Mouse (Mus musculus) hindlimb bud, embryonic 11.5 days (tissue): ENCODE measurements around the gene Nos2.

Experiments
- DNase-seq: peaks from one replicate; pipeline ENCODE4 v3.0.0-alpha.2; 2012; ENCODE audit warnings: low read depth, low spot score; ENCODE audit errors: extremely low spot score

Gene Nos2

DNA sequence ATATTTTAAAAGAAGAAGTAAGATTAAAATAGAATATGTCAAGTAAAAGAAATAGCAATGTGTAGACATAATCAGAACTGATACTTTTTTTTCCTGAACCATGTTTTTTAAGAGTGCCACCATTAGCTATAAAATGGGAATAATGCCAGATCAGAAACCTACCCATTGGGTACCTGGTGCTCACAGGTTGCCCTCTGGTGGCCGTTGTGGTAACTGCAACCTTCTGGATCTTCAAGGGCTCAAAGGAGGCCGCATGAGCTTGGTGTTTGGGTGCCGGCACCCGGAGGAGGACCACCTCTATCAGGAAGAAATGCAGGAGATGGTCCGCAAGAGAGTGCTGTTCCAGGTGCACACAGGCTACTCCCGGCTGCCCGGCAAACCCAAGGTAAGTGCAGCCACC, 35.7 kb downstream of the Nos2 start:
- peak; percentile 46 for DNase-seq

DNA sequence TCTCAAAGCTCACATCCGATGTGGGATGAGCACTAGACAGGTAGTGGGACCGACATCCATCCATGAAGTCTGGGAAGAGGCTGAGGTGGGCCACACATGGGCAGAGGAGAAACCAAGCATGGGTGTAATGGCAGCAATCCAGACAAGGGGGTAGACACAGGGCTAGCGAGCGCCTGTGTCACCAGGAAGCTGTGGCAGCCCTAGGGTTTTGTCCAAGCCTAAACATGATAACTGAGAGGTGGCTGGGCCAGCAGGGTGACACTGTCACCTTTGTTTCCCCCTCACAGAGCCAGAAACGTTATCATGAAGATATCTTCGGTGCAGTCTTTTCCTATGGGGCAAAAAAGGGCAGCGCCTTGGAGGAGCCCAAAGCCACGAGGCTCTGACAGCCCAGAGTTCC, 38.8 kb downstream of the Nos2 start:
- DNase-seq, result no peak

DNA sequence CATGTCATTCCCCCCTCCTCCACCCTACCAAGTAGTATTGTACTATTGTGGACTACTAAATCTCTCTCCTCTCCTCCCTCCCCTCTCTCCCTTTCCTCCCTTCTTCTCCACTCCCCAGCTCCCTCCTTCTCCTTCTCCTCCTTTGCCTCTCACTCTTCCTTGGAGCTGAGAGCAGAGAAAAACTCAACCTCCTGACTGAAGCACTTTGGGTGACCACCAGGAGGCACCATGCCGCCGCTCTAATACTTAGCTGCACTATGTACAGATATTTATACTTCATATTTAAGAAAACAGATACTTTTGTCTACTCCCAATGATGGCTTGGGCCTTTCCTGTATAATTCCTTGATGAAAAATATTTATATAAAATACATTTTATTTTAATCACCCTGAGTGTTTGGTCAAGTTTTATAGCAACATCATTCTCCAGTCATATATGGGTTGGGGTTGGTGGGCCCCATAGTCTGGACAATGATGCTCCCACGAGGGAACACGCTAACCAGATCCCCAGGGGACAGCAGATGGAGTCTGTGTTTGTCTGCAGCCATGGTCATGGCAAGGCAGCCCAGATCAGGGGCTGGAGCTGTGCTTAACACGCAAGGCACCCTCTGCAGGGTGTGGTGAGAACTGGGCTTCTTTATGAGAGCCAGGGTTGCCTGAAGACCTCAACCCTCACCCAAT, 39.4 kb downstream of the Nos2 start:
- no peak for DNase-seq

DNA sequence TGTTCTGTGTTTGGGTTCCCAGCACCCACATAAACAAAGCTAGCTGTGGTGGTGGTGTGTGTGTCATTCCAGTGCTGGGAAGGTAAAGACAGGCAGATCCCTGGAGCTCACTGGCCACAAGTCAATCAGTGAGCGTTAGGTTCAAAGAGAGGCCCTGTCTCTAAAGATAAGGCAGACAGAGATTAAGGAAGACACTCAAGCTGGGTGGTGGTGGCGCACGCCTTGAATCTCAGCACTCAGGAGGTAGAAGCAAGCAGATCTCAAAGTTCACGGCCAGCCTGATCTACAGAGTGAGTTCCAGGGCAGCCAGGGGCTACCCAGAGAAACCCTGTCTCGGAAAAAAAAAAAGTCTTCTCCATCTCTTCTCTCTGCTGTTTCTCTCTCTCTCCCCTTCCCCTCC, 40.6 kb downstream of the Nos2 start:
- no peak for DNase-seq

DNA sequence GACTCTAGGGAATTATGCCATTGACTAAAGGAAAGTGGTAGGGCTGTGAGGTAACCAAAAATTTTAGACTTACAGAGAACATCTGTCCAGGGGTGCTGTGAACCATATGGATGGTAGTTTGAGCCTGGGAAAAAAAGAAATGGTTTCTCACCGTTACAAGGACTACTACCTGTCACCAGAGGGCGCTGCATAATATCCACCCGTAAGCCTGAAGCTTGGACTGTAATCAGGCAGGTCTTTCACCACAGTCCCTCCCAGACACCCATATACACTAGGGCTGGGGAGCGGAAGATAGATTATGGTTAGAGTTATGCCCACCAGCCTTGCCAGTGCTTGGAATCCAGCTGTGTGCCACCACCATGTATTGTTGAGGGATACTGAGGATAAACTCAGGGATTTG, 46.8 kb downstream of the Nos2 start:
- DNase-seq, result peak; percentile 18

DNA sequence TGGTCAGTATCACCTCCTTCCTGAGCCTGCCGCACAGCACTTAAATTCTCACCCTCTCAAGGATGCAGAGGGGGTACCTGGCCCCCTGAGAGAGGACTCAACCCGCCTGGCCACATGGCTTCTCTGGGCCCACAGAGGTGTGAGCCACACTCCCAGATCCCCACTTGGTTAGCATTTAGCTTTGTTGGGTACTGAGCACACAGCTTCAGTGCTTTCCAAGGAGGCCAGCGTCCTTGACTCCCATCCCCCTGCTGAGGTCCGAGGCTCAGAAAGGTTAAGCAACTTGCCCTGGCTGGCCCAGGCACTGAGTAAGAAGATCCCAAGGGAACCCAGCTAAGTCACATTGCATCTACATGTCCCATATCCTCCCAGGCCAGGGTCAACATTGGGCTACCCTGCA, 47.5 kb downstream of the Nos2 start:
- no peak for DNase-seq

DNA sequence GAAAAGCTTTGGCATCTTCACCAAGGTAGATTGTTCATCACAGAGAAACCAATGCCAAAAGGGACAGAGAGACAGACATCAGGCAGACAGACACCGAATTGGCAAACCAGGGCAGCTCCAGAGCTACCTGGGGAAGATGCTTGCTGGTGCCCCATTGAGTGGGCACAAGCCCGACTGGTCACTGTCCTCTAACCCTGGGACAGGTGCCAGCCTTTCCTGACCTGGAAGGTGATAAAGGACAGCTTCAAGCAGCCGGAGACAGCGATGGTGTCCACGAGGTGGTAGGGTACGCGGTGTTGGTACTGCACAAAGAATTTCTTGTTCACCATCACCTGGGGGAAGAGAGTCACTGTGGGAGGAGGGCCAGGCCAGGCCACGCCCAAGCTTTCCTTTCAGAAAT, 50.5 kb downstream of the Nos2 start:
- DNase-seq, result no peak

DNA sequence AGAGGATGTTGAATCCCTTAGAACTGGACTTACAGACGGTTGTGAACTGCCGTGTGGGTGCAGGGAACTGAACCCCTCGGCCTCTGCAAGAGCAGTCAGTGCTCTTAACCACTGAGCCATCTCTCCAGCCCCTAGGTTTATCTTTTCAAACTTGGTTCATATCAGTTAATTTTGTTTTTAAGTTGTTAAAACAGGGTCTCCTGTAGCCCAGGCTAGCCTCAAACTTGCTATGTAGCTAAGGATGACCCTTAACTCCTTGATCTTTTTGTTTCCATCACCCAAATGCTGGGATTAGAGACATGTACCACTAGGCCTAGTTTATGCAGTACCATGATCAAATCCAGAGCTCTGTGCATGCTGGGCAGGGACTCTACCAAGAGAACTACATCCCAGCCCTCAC, 51.2 kb downstream of the Nos2 start:
- no peak for DNase-seq

DNA sequence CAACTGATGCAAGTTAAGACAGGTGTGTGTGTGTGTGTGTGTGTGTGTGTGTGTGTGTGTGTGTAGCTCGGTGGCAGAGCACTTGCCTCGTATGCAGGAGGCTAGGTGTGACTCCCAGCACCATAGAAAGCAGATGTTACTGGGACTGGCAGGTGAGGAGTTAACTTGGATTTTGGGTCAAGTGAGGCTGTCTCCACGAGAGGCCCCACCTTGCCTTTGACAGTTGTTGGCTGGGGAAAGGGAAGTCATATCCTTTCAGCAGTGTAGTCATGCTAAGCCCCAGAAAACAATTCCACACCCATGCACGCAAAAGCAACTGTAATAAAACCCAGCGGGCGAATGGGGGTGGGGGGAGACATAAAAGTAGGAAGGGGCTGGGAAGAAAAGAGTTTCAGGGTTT, 51.7 kb downstream of the Nos2 start:
- DNase-seq, result no peak

DNA sequence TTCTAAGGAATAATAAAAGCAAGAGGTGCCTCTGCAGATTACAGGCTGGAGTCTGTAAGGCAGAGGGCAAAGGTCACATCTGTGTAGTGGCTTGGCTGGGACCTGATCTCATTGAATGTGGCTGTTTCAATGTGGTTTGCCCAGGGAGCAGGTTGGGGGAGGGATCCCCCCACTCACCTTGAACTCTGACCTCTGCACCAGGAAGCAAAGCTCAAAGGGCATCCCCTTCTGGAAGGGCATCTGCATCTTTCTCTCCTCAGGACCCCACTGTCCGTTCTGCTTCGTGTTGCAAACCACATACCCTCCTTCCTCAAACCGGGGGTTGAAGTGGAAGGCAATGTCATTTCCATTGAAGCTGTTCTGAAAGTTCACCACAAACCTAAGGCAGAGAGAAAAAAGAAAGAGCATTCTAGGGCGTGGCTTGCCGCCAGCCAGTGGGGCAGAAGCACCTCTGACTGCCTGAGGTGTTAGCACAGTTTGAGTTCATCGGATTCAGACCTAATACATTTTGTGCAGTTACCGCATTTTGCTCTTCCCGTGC, 52.3 kb downstream of the Nos2 start:
- no peak for DNase-seq

DNA sequence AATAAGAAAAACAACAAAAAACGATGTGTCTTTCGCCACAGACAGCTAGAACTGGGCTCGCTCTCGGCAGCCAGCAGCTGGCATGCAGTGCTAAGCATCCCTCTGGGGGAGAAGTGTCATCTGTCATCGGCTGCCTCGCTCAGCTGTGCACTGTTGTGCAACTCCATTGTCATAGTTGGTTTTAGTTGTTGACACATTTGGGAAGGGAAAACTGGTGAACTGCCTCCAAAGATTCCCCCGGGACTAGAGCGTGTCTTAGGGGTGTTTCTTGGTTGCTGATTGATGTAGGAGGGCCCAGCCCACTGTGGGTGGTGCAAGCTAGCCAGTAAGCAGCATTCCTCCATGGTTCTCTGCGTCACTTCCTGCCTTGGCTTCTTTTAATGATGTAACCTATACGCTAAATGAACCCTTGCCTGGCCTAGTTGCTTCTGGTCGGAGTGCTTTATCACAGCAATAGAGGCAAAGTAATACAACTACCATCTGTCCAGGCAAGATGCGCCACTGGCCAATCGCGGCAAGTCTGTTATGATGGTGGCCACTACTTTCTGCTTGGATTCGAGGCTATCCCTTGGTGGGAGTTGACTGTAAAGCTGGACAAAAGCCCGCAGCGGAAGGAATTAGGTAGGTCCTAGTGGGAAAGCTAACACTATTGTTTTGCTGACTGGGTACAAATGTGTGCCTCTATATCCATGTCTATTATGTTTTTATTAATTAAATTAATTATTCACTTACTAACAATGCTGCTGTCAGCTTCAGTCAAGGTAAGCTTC, 53.0 kb downstream of the Nos2 start:
- DNase-seq, result no peak

DNA sequence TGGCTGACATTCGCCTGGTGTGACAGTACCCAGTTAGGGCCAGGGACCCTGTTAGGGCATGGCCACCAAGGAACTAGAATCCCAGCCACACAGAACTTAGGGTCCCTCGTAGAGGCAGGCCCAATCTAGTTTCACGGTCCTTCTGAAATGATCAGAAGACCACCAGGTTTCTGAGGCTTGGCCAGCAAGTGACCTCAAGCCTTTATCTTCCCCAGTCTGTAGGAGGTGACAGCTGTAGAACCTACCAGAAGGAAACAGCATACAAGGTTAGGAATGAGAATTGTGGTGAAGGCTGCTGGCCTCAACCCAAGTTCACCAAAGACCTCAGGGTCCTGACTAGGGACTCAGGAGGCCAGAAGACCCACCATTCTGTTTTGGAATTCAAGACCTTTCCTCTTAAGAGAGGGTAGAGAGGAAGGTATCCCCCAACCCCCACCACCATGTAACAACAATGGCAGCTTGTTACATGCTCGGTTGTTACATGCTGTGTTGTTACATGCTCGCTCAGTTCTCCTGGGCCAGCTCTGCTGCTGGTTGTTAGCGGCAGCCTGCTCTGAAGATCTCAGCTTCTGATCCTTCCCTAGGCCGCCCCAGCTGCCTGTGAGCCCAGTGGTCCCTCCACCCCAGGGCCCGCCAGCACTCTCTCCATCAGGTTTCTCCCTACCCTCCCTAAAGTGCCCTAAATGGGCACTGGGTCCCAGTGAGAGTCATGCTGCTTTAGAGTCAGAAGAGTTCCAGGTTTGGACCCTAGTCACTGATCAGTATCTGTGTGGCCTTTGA, 56.3 kb downstream of the Nos2 start:
- DNase-seq, result no peak

DNA sequence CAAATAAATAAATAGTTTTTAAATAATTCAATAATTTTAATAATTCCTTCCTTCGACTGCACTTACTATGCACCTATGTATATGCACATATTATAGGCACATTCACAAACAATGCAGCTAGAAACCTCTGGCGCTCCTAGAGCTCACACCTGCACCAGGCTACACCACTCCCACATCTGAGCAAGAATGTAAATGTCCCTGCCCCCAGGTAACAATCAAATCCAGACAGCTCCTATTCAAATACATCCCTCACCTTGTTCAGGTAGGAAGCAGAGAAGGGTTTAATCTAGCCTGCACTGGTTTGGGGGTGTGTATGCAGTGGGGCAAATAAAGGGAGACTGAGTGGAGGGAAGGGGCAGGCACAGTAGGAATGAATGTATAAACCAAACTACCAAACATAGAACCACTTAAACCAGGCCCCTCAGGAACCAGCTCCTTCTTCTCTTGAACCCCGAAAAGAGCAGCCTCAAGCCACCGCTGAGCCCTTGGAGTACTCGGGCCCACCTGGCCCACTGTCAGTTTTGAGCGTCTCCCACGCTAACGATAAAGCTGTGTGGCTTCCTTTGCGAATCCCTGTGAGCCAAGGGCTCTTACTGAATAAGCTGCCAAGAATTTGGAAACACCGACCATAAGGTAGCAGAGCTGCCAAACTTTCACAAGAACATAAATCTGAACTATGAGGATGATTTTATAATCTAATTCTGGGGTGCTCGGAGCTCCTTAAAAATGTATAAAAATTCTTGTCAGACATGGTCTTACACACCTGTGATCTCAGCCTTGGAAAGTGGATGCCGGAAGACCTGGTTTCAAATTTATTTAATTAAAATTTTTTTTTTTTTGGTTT, 57.8 kb downstream of the Nos2 start:
- DNase-seq, result no peak

DNA sequence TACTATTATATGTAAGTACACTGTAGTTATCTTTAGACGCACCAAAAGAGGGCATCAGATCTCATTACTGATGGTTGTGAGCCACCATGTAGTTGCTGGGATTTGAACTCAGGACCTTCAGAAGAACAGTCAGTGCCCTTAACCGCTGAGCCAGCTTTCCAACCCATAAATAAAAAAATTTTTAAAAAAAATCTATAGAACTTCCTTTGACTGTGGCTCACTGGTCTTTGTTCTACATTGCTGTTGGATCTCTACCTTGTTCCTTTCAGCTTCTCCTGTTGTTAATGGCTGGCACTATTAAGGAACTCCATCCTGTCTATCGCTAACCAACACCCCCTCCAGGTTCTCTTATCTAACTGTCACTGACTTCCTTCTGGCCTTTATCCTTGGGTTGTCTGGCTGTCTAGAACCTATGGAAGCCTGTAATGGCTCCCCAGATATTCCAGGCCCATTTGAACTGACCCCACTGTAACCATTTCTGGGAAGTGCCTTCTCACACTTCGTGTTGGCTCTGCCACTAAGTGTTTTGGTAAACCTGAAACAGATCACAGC, 59.6 kb downstream of the Nos2 start:
- DNase-seq, result no peak

DNA sequence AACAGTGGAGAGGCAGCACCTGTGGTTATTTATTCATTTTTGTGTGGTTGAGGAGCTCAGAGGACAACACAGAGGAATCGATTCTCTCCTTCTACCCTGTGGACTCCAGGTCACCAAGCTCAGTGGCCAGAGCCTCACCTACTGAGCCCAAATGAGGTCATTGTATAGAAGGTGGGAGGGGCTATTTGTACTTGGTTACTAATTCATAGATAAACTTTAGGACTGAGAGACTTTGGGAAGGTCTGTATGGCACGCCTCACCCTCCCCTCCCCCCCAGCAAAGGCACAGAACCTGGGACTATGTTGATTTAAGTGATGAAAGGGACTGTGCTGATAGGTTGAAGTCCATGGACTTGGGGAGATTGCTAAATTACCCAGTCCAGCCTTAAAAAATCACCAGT, 61.5 kb downstream of the Nos2 start:
- no peak for DNase-seq

DNA sequence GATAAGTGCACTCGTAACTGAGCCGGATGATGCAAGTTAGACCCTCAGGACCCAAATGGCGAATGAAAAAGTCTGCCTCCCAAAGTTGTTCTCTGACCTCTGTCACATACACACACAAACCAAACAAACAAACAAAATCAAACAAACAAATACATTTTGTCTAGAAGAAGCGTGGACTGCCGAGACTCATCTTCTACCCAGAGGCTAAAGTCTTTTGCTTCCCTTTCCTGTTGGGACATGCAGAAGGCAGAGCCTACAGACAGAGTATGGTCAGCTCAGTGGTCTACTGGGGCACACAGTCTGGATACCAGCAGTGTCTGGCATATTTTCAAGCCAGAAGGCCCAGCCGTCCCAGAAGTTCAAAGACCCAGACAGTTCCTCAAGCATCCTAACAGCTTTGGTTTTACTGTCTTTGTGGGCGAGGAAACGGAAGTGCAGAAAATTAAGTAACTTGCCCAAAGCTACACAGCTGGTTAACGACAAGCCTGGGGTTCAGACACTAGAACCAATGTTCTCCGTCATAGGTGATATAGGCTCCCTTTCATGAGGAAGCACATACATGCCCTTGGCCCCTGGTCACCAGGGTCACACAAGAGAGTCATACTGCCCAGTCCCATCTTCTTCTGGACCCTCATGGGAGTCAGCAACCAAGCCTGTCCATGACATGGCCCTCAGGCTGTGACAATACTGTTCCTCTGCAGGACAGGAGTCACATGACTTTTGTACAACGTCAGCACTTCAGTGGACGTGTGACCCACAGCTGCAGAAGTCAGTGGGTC, 62.1 kb downstream of the Nos2 start:
- DNase-seq, result no peak

DNA sequence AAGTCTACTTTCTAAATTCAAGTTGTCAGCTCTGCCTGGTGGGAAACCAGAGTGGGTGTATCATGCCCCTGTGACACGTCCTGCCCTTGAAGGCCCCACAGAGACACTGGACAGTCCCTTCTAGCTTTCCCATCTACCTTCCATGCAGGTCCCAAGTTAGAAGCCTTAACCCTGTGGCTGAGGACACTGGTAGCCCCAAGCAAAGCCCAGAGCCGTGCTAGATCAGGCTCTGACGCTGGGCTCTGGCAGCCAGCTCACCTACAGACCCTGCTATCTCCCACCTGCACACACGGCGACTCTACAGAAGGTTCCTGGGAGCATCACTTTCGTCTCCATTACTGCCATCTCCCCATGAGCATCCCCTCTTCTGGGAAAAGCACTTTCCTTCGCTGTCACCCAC, 63.0 kb downstream of the Nos2 start:
- no peak for DNase-seq

DNA sequence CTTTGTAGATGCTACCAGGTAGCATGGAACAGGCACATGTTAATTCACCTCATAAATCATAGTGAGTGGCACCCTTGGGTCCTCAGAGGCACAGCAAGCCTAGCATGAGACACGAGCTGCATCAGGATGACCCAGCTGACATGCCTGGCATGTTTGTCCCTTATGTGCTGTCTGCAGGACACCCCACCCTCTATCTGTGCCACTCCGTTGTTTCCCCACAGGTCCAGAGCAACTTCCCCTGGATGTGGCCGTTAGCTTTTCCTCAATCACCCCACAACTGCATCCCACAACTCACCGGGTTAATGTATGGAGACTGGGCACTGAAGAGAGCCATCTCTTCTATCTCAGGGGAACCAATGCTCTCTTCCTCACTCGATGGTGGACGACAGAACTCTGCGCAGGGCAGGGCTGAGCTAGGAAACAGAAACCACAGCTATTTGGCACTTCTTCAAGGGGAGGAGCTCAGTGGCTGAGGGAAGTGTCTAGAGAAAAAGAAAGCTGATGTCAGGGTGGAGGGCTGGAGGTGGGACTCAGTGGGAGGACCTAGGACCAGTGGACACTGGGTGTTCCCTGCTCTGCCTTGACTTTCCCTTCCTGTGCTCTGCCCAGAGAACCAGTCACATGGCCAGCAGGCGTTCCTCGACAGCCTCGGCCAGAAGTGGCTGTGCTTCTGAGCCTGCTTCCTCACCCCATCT, 64.0 kb downstream of the Nos2 start, which contains the start of gene Lgals9:
TSS of gene Lgals9 (minus strand) at position 464 of the 695 bp plus-strand sequence.
- DNase-seq, result no peak

DNA sequence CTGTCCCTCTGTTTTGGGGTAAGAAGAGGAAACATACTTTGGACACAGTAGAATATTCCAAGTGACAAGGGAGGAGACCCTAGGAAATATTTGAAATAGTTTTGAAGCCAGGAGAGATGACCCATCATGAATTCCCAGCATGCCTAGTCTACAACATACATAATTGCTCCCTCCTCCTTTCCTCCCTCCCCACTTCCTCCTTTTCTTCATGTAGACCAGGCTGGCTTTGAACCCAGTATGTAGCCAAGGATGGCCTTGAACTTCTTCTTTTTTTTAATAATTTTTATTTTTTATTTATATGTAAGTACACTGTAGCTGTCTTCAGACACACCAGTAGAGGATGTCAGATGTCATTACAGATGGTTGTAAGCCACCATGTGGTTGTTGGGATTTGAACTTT, 64.9 kb downstream of the Nos2 start:
- no peak for DNase-seq
